Mouse (Mus musculus) MEL (cell line): ENCODE results near the gene Fgfr2. TPM values are rescaled to one million over a fixed set of nuclear protein-coding genes. Genes with fewer than 3 reads are reported as not detected.

Source experiments
- DNase-seq: peaks from one replicate; pipeline ENCODE4 v3.0.0; 2011; ENCODE audit warnings: low read depth, low spot score
- H3K27ac ChIP-seq: 2 replicates; pipeline ENCODE4 v1.5.1; 2012; ENCODE audit warnings: low read depth, mild to moderate bottlenecking, control low read depth, low read length, moderate library complexity; ENCODE audit not compliant: control insufficient read depth
- H3K27me3 ChIP-seq, 2 experiments: fragments of 150-350 bp in 1 of 2; sonication (generic) in 1 of 2; 2 replicates each; pipeline ENCODE4 v1.6.1; 2012; ENCODE audit warnings: low read length in 2 of 2, mild to moderate bottlenecking in 2 of 2, improper control_type of control experiment in 1 of 2, moderate library complexity in 1 of 2; ENCODE audit not compliant: insufficient read depth in 2 of 2, control insufficient read depth in 1 of 2
- H3K36me3 ChIP-seq, 2 experiments: 2 replicates each; pipeline ENCODE4 v1.6.1; 2012 to 2014; ENCODE audit warnings: low read length in 2 of 2, improper control_type of control experiment in 1 of 2, inconsistent platforms in 1 of 2, mild to moderate bottlenecking in 1 of 2; ENCODE audit not compliant: insufficient read depth in 2 of 2, control insufficient read depth in 1 of 2
- H3K4me1 ChIP-seq, 2 experiments: fragments of 150-350 bp in 1 of 2; sonication (generic) in 1 of 2; 2 replicates each; pipeline ENCODE4 v1.6.1; 2012; ENCODE audit warnings: low read length in 2 of 2, improper control_type of control experiment in 1 of 2, mild to moderate bottlenecking in 1 of 2; ENCODE audit not compliant: insufficient read depth in 2 of 2, control insufficient read depth in 1 of 2
- H3K4me3 ChIP-seq, 2 experiments: fragments of 150-350 bp in 1 of 2; sonication (generic) in 1 of 2; 2 replicates each; pipeline ENCODE4 v1.5.1; 2012; ENCODE audit warnings: low read depth in 2 of 2, low read length in 2 of 2, mild to moderate bottlenecking in 2 of 2, moderate library complexity in 2 of 2, control low read depth in 1 of 2, improper control_type of control experiment in 1 of 2; ENCODE audit not compliant: control insufficient read depth in 1 of 2, insufficient read depth in 1 of 2
- H3K79me2 ChIP-seq: 2 replicates; pipeline ENCODE4 v1.6.1; 2012; ENCODE audit warnings: mild to moderate bottlenecking, low read length, moderate library complexity; ENCODE audit not compliant: control insufficient read depth, poor library complexity, insufficient read depth
- H3K9ac ChIP-seq: 2 replicates; pipeline ENCODE4 v1.6.1; 2012; ENCODE audit warnings: low read depth, mild to moderate bottlenecking, control low read depth, low read length, moderate library complexity; ENCODE audit not compliant: control insufficient read depth, poor library complexity, severe bottlenecking
- H3K9me3 ChIP-seq: fragments of 150-350 bp; sonication (generic); replicated peaks from 2 replicates; pipeline ENCODE4 v1.6.1; 2012; ENCODE audit warnings: mild to moderate bottlenecking, low read length, improper control_type of control experiment, moderate library complexity; ENCODE audit not compliant: insufficient read depth
- BHLHE40 ChIP-seq: IDR thresholded peaks from 2 replicates; pipeline ENCODE4 v1.6.1; 2012; ENCODE audit warnings: low read depth, mild to moderate bottlenecking, inconsistent platforms, low read length, improper control_type of control experiment, borderline replicate concordance
- ELF1 ChIP-seq: IDR thresholded peaks from 2 replicates; pipeline ENCODE4 v1.6.1; 2014; ENCODE audit warnings: low read depth, mild to moderate bottlenecking, inconsistent platforms, low read length, improper control_type of control experiment, moderate library complexity
- ETS1 ChIP-seq: IDR thresholded peaks from 2 replicates; pipeline ENCODE4 v1.6.1; 2012; ENCODE audit warnings: low read depth, mild to moderate bottlenecking, inconsistent platforms, low read length, improper control_type of control experiment, moderate library complexity
- GABPA ChIP-seq: IDR thresholded peaks from 2 replicates; pipeline ENCODE4 v1.6.1; 2012; ENCODE audit warnings: low read depth, mild to moderate bottlenecking, inconsistent platforms, low read length, improper control_type of control experiment, moderate library complexity
- GATA1 ChIP-seq: IDR thresholded peaks from 2 replicates; pipeline ENCODE4 v1.6.1; 2011; ENCODE audit warnings: low read depth, low read length, improper control_type of control experiment
- JUND ChIP-seq: IDR thresholded peaks from 2 replicates; pipeline ENCODE4 v1.6.1; 2011; ENCODE audit warnings: low read depth, mild to moderate bottlenecking, improper control_type of control experiment, low read length
- MAFK ChIP-seq: IDR thresholded peaks from 2 replicates; pipeline ENCODE4 v1.6.1; 2011; ENCODE audit warnings: low read depth, mild to moderate bottlenecking, low read length, improper control_type of control experiment, borderline replicate concordance
- MAZ ChIP-seq: IDR thresholded peaks from 2 replicates; pipeline ENCODE4 v1.6.1; 2012; ENCODE audit warnings: low read depth, mild to moderate bottlenecking, inconsistent platforms, low read length, improper control_type of control experiment
- MEF2A ChIP-seq: IDR thresholded peaks from 2 replicates; pipeline ENCODE4 v1.6.1; 2014; ENCODE audit warnings: low read depth, mild to moderate bottlenecking, inconsistent platforms, low read length, improper control_type of control experiment; ENCODE audit not compliant: poor library complexity, insufficient replicate concordance, severe bottlenecking; ENCODE audit errors: extremely low read depth
- MXI1 ChIP-seq: IDR thresholded peaks from 2 replicates; pipeline ENCODE4 v1.6.1; 2011; ENCODE audit warnings: mild to moderate bottlenecking, low read depth, low read length, improper control_type of control experiment
- MYB ChIP-seq: IDR thresholded peaks from 2 replicates; pipeline ENCODE4 v1.6.1; 2011; ENCODE audit warnings: mild to moderate bottlenecking, low read depth, low read length, improper control_type of control experiment
- MYC ChIP-seq: IDR thresholded peaks from 2 replicates; pipeline ENCODE4 v1.6.1; 2011; ENCODE audit warnings: low read depth, mild to moderate bottlenecking, low read length, improper control_type of control experiment, moderate library complexity
- NRF1 ChIP-seq: IDR thresholded peaks from 2 replicates; pipeline ENCODE4 v1.6.1; 2014; ENCODE audit warnings: low read depth, mild to moderate bottlenecking, inconsistent platforms, low read length, improper control_type of control experiment, moderate library complexity; ENCODE audit not compliant: poor library complexity, insufficient read depth, severe bottlenecking
- POLR2A ChIP-seq, 2 experiments: IDR thresholded peaks; 2 replicates each; pipeline ENCODE4 v1.6.1; 2011 to 2012; ENCODE audit warnings: low read length in 2 of 2, mild to moderate bottlenecking in 2 of 2, control low read depth in 1 of 2, improper control_type of control experiment in 1 of 2, low read depth in 1 of 2, moderate library complexity in 1 of 2; ENCODE audit not compliant: control insufficient read depth in 1 of 2, insufficient read depth in 1 of 2, poor library complexity in 1 of 2
- RAD21 ChIP-seq: IDR thresholded peaks from 2 replicates; pipeline ENCODE4 v1.6.1; 2011; ENCODE audit warnings: mild to moderate bottlenecking, low read depth, low read length, improper control_type of control experiment
- TCF12 ChIP-seq: IDR thresholded peaks from 2 replicates; pipeline ENCODE4 v1.6.1; 2014; ENCODE audit warnings: low read depth, mild to moderate bottlenecking, inconsistent platforms, low read length, improper control_type of control experiment, moderate library complexity
- UBTF ChIP-seq: IDR thresholded peaks from 2 replicates; pipeline ENCODE4 v1.6.1; 2012; ENCODE audit warnings: low read depth, mild to moderate bottlenecking, inconsistent platforms, low read length, improper control_type of control experiment, moderate library complexity, borderline replicate concordance; ENCODE audit not compliant: insufficient read depth
- USF2 ChIP-seq, 2 experiments: IDR thresholded peaks; 2 replicates each; pipeline ENCODE4 v1.6.1; 2011 to 2012; ENCODE audit warnings: improper control_type of control experiment in 2 of 2, low read length in 2 of 2, borderline replicate concordance in 1 of 2, inconsistent platforms in 1 of 2, low read depth in 1 of 2, mild to moderate bottlenecking in 1 of 2; ENCODE audit not compliant: insufficient read depth in 1 of 2
- polyA plus RNA-seq, 2 experiments: library from polyadenylated mRNA; stranded (reverse) in 1 of 2; unstranded in 1 of 2; fragments of >175 nt in 1 of 2; fragments of >200 nt in 1 of 2; gene quantifications; 2 replicates each; pipeline versions ENCODE4 v1.2.1 to v1.2.4; 2012; ENCODE audit warnings: low replicate concordance in 2 of 2, low read depth in 1 of 2; ENCODE audit not compliant: insufficient read length in 2 of 2, insufficient read depth in 1 of 2, missing spikeins in 1 of 2
- total RNA-seq: library from RNA; depleted of rRNA; stranded (reverse); fragments of 300-350 nt; gene quantifications from 2 replicates; pipeline ENCODE4 v1.2.3, GENCODE M21; 2012

The Fgfr2 gene
- total and polyA plus RNA-seq, 3 experiments: not detected

GRCm38 (mm10) chr7:130573746-130574145 lies 2549.4 kb downstream of the Fgfr2 start:
- TF ChIP-seq BHLHE40 (no peak), GABPA (no peak)
- Histone ChIP-seq H3K9ac (no peak overlapping the region), H3K4me3 (no peak overlapping the region), H3K79me2 (no peaks in the 10 kb centered on the region), H3K27ac (no peak overlapping the region), H3K4me1 (peaks cover 0 to 2% of the 10 kb centered on the region in 2 experiments; a peak in 1 of 4 replicates), H3K9me3 (no peaks in the 10 kb centered on the region), H3K36me3 (no peaks in the 10 kb centered on the region; a peak in 1 of 4 replicates), H3K27me3 (no peaks in the 10 kb centered on the region)
- DNase-seq: no peak

- no peaks in the 10 kb centered on the region for H3K27me3 ChIP-seq
- H3K4me1 ChIP-seq: no peaks in the 10 kb centered on the region
- H3K4me3 ChIP-seq: no peak within 1 kb of the TSS
- H3K79me2 ChIP-seq: no peaks in the 10 kb centered on the region
- H3K27ac ChIP-seq: no peak within 1 kb of the TSS
- H3K9me3 ChIP-seq: no peaks in the 10 kb centered on the region
- no peak for TF ChIP-seq ELF1
- TF ChIP-seq GATA1: no peak
- TF ChIP-seq MYC: no peak
- no peak for TF ChIP-seq POLR2A (IDR thresholded peaks at IDR 0.05; ENCODE audit: control insufficient read depth in 1 of 2, insufficient read depth in 1 of 2, low read depth in 1 of 2, low read length in 2 of 2, poor library complexity in 1 of 2)
- TF ChIP-seq UBTF: no peak
- TF ChIP-seq ETS1: no peak
- TF ChIP-seq USF2 (IDR thresholded peaks at IDR 0.05; ENCODE audit: borderline replicate concordance in 1 of 2, insufficient read depth in 1 of 2, low read depth in 1 of 2, low read length in 2 of 2): no peak
- no peak for TF ChIP-seq MXI1
- TF ChIP-seq TCF12: no peak
- TF ChIP-seq MYB: no peak
- TF ChIP-seq MEF2A: no peak
- TF ChIP-seq MAZ: no peak
- H3K9ac ChIP-seq: no peak within 1 kb of the TSS
- no peak for DNase-seq
- no peaks in the 10 kb centered on the region for H3K36me3 ChIP-seq
These were observed 2550.3 kb downstream of the Fgfr2 start, which contains the start of gene Nsmce4a for GRCm38 (mm10) chr7:130572821-130573220. TSS of gene Nsmce4a (minus strand) at chr7:130573118.

- H3K4me3 ChIP-seq: no peak overlapping the region
- no peak overlapping the region for H3K27ac ChIP-seq
- H3K27me3 ChIP-seq: no peaks in the 10 kb centered on the region
- H3K9ac ChIP-seq: no peak overlapping the region
- no peaks in the 10 kb centered on the region for H3K79me2 ChIP-seq
- H3K9me3 ChIP-seq: no peaks in the 10 kb centered on the region
- DNase-seq: no peak
- TF ChIP-seq NRF1 (no peak), BHLHE40 (no peak), UBTF (no peak), JUND (no peak), ELF1 (no peak), GATA1 (no peak), MXI1 (no peak), MAFK (no peak), RAD21 (no peak)
- peaks cover 0 to under 1% of the 10 kb centered on the region in 2 experiments; a peak in 1 of 4 replicates for H3K4me1 ChIP-seq
- H3K36me3 ChIP-seq: no peaks in the 10 kb centered on the region
These were observed 2552.7 kb downstream of the Fgfr2 start for GRCm38 (mm10) chr7:130570472-130570871.
